Mouse (Mus musculus): Measurements from ENCODE around the gene Fcrls. TPM values are rescaled to one million over a fixed set of nuclear protein-coding genes. Genes with fewer than 3 reads are reported as not detected.

The Fcrls gene
- polyA plus RNA-seq, 1 experiment from 2014 or later: 0.74 TPM

DNA sequence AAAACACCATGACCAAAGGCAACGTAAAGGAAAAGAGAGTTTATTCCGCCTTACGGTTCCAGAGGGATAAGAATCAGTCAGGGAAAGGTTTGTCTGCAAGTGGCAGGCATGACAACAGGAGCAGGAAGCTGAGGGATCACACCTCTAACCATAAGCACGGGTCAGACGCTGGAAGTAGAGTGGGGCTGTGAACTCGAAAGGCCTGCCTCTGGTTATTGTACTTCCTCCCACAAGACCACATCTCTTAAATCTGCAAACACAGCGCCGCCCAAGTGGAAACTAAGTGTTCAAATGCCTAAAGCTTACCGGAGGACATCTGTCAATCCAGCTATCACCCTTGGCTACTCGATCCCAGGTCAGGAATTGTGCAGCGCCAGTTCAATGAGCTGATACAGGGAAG, 48.4 kb downstream of the Fcrls start:
- Histone ChIP-seq H3K27ac (replicated peaks) (no peak overlapping the region), H3K4me1 (replicated peaks) (no peaks in the 10 kb centered on the region), H3K9me3 (replicated peaks) (no peaks in the 10 kb centered on the region), H3K9ac (no peak overlapping the region), H3K4me3 (replicated peaks) (no peak overlapping the region), H3K36me3 (replicated peaks) (no peaks in the 10 kb centered on the region), H3K4me2 (no peak overlapping the region), H3K27me3 (no peaks in the 10 kb centered on the region)
- no peak for ATAC-seq (ENCODE audit: insufficient read depth)
- WGBS (ENCODE audit: insufficient replicate concordance): 28% methylated on average over 11 of the region's 11 CpGs

DNA sequence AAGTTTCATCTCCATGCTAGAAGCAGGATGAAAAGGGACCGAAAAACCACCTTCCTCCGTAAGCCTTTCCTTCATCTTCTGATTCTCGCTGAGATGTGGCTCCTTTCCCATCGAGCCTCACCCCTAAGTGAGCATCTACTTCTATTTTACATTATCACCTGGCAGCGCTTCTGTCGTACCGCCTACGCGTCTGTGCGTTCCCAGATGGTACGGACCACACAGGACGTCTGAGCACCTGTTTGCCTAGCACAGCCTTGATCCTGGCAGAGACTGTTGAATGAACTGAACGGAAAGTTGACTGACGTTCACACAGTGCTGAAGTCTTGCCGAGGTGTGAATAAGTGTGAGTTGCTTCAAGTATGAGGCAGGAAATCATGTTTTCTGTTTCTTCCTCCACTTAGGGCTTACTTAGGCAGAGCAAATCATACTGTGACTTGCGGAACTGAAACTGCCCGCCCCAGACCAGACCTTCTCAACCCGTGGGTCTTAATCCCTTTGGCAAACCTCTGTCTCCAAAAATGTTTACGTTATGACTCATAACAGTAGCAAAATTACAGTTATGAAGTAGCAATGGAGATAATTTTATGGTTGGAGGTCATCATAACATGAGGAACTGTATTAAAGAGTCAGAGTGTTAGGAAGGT, 49.2 kb downstream of the Fcrls start:
- ATAC-seq (ENCODE audit: insufficient read depth): no peak
- WGBS (ENCODE audit: insufficient replicate concordance): 74% methylated on average over 19 of the region's 19 CpGs
- no peak overlapping the region for H3K27ac ChIP-seq (replicated peaks)
- H3K36me3 ChIP-seq (replicated peaks): no peaks in the 10 kb centered on the region
- no peak overlapping the region for H3K9ac ChIP-seq
- no peaks in the 10 kb centered on the region for H3K9me3 ChIP-seq (replicated peaks)
- no peaks in the 10 kb centered on the region for H3K4me1 ChIP-seq (replicated peaks)
- H3K4me3 ChIP-seq (replicated peaks): no peak overlapping the region
- no peaks in the 10 kb centered on the region for H3K27me3 ChIP-seq
- no peak overlapping the region for H3K4me2 ChIP-seq

DNA sequence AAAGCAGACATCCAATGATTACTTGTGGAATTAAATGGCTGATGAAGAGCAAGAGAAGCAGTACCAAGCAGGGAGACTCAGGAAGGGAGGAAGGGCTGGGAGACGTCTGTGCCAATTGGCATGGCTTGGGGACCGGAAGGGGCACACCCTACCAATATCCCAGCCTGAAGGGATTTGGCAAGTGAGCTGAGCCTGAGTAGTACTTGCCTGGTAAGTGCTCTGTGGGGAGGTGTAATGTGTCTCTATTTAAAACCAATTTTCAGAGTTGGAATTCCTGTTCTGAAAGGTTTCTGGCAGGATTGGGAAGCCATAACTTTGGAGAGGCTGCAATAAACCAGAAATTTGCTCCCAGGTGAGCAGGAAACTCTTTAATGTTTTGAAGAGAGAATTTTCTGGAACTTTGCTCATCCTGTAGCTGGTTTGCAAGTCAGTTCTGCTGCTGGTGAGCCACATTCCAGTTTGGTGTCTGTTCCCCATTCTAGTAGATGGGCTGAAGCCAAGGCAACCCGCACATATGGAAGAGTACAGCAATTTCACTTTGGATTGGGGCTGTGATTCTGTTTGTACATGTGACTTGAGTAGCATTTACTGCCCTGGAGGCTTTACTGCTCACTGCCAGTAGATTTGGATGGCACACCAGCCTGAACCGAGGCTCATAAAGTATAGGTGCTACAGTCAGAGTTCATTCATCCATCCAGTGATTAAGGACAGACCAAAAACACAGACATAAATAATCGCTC, 57.0 kb downstream of the Fcrls start:
- no peaks in the 10 kb centered on the region for H3K27me3 ChIP-seq
- WGBS (ENCODE audit: insufficient replicate concordance): 60% methylated on average over 5 of the region's 5 CpGs
- H3K27ac ChIP-seq (replicated peaks): no peak overlapping the region
- no peak overlapping the region for H3K4me2 ChIP-seq
- H3K4me3 ChIP-seq (replicated peaks): no peak overlapping the region
- no peak for ATAC-seq (ENCODE audit: insufficient read depth)
- no peaks in the 10 kb centered on the region for H3K9me3 ChIP-seq (replicated peaks)
- H3K36me3 ChIP-seq (replicated peaks): no peaks in the 10 kb centered on the region
- no peak overlapping the region for H3K9ac ChIP-seq
- no peaks in the 10 kb centered on the region for H3K4me1 ChIP-seq (replicated peaks)

Other genes starting within 250 kb of the Fcrls start
- gene Kirrel, start 89.0 kb downstream of the Fcrls start, polyA plus RNA-seq (2015; fragmentation: Nextera tagmentation; extraction: Ambion mirVana): 0.67 and 0.92 TPM in 2 replicates
- gene Cd5l, start 94.1 kb upstream of the Fcrls start, polyA plus RNA-seq (2015; fragmentation: Nextera tagmentation; extraction: Ambion mirVana): 73.8 and 88.5 TPM in 2 replicates
- gene Fcrl1, start 112.6 kb upstream of the Fcrls start, polyA plus RNA-seq (2015; fragmentation: Nextera tagmentation; extraction: Ambion mirVana): 0.86 and 1.2 TPM in 2 replicates
- not detected in 2 replicates for gene Fcrl5, start 172.0 kb upstream of the Fcrls start, polyA plus RNA-seq (2015; fragmentation: Nextera tagmentation; extraction: Ambion mirVana)